Mouse (Mus musculus) cerebellum, adult 11-12 months (tissue): ENCODE measurements around the gene Ankrd55.
"Not testable (repeated sequence)": the region's sequence is repeated elsewhere in the genome, so short reads cannot be mapped to it uniquely, and the experiment has no call there.

ENCODE experiments used
- DNase-seq: peaks from one replicate; pipeline ENCODE4 v3.0.0; 2022

Gene Ankrd55

DNA sequence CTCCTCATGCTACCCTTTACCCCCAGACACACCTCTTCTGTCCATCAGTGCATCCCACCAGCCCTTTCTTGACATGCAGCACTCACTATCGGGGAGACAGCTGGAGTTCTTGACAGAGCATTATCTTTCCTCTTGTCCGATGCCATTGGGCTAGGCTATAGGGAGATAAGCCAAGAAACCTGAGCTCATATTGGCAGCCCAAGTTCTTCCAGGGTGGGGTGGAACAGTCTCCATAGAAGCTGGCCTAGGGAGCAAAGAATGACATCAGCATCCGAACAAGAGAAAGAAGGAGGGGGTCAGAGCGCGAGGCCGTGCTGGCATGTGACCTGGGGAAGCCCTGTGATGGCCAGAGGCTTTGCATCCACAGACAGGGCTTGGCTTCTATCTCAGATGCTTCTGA is 9.5 kb downstream of the Ankrd55 start:
- no peak for DNase-seq

DNA sequence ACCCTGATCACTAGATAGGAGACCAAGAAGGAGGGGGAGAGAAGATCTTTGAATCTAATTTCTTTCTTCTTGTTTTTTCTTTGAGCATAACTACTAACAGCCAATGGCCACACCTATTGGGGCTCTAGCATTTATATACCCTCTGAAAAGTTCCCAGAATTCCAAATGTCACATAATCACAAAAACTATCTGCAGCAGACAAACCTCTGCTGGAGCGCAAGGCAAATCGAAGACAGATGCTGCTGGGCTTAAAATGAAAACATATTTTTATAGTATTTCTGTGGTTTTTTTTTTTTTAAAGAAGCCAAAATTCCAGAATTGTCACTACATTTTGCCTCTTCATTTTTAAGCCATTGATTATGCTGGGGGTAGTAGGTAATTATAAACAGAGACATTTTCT is 15.2 kb downstream of the Ankrd55 start:
- DNase-seq: no peak

GRCm38 (mm10) chr13:112308672-112309071 is 20.4 kb downstream of the Ankrd55 start:
- DNase-seq: no peak

DNA sequence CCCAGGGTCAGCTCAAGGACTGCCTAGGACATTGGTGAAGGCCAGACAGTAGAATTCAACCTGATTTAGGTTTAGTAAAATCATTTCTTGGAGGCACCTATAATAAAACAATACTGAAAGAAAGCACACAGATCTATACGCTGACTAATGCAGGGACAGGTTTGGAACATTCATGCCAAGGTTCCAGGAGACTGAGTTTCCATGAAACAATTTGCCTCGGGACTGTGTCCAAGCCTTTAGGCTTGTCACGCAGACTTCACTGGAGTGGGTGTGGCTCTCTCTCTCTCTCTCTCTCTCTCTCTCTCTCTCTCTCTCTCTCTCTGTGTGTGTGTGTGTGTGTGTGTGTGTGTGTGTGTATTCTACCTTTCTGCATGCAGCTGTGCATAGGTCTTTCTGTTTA is 23.4 kb downstream of the Ankrd55 start:
- DNase-seq: not testable (repeated sequence)

DNA sequence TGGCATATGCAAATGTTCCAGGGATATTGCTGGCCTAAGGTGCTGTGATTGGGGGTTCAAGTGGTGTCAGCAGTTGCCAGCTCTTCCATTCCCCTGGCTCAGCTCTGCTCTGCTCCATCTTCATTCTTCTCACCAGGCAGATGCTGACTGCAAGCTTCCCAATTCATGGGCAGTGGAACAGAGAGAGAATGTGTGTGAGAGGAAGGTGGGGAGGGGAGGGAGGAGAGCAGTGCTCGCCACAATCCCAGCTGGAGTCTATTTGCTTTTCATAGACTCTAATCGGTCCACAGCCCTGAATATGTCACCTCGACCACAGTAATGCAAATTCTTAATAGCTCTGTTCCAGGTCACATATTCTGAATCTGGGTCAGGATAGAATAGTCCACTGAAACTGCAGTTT is 27.2 kb downstream of the Ankrd55 start:
- DNase-seq: no peak

GRCm38 (mm10) chr13:112316622-112317482 is 28.6 kb downstream of the Ankrd55 start:
- DNase-seq: no peak

DNA sequence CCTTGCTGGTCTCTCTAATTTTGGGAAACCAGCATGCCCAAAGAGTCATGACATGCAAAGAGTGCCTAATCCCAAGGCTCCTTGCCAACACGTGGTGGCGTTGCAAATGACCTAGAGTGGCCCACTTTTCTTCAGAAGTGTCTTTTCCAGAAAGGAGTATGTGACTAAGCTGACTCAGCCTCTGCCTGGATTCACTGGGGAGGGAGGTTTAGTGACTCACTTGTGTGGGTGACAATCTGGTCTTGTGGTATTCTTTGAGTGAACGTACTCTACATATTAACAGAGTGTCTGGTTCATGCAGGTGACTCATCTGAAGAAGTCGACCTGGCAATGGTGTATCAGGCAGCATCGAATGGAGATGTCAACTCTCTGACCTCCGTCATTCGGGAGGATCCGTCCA is 29.9 kb downstream of the Ankrd55 start:
- DNase-seq: no peak

- no peak for DNase-seq
Measured at GRCm38 (mm10) chr13:112323591-112324266, 35.5 kb downstream of the Ankrd55 start.

DNA sequence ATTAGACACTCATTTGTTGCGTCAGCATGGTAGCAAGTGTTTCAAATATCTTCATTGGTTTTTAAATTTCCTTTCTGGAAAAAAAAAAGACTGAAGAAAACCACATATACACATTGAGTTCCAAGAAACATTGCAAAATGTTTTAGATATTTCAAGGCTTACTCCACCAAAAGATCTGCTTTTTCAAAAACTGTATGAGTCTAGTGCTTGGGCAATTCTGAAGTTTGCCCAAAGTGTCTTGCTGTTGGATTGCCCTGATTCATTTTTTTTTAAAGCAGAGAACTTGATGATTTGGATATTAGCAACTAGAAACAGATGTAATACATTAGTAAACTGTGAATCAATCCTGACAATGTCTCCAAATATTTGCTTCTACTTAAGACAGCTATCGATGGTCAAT is 36.9 kb downstream of the Ankrd55 start:
- no peak for DNase-seq

- DNase-seq: no peak
Measured at GRCm38 (mm10) chr13:112326403-112326802, 38.2 kb downstream of the Ankrd55 start.

- no peak for DNase-seq
Measured at GRCm38 (mm10) chr13:112326977-112327376, 38.7 kb downstream of the Ankrd55 start.

DNA sequence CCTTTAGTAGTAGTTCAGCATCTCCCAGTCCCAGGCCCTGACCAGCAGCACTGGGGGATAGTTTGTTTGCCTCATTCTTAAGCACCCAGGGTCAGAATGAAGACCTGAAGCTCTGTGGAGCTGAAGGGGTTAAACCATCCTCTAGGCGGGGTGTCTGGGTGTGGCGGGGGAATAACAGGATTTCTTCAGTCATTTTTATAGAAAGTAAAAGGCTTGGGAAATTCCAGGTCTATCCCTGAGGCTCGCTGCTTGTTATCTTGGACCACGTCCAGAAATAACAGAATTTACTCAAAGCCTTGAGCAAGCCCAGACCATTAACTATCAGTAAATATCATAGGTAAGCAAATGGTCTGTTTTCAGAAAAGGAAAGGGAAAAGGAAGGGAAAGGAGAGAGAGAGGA is 39.3 kb downstream of the Ankrd55 start:
- no peak for DNase-seq

GRCm38 (mm10) chr13:112330257-112330656 is 42.0 kb downstream of the Ankrd55 start:
- no peak for DNase-seq

DNA sequence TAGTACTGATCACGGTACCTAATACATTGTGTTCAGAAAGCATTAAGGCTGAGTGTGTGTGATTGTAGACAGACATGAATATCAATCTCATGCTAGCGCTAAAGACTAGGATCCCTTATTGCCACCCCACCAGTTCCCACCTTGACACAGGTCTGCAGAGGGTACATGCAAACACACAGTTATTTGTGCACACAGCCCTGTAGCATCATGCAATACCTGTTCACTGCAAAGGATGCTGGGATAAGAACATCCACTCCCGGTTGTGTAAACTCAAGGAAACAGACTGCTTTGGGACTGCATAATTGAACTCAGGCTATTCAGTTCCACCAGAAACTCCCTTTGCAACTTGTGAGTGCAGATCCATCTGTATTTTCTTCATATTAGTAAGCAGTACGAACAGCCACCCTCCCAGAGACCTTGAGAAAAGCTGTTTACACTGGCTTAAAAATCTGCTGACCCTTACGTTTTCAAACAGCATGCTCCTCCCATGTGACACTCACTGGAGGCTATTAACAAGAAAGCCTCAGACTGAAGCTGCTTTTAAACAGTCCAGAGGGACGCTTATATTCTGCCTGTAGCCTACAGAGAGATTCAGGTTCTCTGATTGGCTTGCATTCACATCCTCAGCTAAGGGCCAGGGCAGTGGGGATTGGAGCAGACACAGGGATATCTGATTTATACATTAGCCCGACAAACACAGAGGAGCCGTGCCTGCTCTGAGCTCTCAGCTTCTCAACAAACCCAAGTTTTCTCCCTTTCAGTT is 42.8 kb downstream of the Ankrd55 start:
- DNase-seq: no peak

DNA sequence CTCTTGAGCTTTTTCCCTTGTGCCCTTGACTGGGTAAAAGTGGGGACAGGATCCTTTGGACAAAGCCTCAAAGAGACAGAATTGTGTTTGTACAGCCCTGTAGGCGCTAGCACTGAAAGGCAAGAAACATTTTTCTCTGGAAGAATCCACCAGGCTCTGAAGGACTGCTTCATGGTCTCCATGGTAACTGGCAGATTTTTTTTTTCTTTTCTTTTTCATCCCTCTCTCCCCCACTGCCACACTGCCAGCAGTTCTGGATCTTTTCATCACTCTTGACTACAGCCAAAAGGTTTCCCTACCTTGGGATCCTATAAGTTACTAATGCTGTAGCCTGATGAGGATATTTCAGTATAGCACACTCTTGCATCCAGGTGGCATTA is 43.4 kb downstream of the Ankrd55 start:
- no peak for DNase-seq

GRCm38 (mm10) chr13:112335531-112335930 is 47.3 kb downstream of the Ankrd55 start:
- DNase-seq: no peak

DNA sequence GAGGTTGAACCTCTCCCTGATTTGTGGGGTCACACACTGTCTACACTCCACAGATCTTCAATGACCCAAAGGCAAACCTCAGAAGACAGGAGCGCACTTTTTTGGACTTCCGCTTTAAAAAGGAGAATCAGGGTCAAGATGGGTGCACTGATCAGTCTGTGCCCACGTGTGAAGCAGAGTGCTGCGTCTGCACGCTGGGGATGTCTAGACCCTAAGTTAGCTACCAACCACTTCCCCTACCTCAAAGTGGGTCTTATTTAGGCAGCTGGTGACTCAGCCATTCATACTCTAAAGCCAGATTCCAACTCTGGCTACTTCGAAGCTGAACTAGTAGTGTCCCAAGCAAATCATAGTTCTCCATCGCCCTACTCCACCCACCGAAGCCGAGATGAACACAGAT is 48.9 kb downstream of the Ankrd55 start:
- no peak for DNase-seq

DNA sequence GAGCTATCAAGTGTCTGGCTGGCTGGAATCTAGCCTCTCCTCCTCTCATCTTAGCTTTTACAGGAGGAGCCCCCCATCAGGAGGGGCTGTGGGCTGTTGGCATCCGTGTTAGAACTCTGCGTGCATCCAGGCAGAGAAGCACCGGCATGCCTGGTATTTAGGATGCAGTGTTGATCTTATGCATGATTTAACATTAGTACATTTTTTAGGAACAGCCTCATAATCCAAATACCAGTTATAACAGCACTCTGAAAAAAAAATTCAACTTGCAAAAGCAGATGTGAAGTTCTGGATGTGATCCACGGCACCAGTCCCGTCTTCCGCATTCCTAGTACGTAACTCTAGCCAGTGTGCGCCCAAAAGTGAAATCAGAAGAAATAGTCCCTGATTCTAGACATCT is 52.0 kb downstream of the Ankrd55 start:
- DNase-seq: no peak

GRCm38 (mm10) chr13:112340761-112341160 is 52.5 kb downstream of the Ankrd55 start:
- DNase-seq: no peak

GRCm38 (mm10) chr13:112342971-112343627 is 54.8 kb downstream of the Ankrd55 start:
- DNase-seq: no peak

DNA sequence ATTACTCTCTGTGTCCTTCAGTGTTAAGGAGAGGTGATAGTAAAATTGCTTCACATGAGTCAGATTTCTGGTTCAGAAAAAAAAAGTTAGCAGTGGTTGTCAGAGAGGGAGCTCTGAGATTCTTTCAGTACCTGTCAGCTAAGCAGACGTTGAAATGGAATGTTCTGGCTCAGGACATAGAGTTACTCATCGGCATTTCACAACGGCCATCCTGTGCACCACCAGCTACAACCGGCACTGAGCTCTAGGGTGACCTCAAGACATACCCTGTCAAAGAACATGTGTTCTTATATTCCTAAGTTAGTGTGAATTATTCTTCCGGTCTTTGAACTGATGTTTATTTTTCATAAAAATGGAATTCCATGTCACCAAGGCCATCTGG is 55.4 kb downstream of the Ankrd55 start:
- no peak for DNase-seq

DNA sequence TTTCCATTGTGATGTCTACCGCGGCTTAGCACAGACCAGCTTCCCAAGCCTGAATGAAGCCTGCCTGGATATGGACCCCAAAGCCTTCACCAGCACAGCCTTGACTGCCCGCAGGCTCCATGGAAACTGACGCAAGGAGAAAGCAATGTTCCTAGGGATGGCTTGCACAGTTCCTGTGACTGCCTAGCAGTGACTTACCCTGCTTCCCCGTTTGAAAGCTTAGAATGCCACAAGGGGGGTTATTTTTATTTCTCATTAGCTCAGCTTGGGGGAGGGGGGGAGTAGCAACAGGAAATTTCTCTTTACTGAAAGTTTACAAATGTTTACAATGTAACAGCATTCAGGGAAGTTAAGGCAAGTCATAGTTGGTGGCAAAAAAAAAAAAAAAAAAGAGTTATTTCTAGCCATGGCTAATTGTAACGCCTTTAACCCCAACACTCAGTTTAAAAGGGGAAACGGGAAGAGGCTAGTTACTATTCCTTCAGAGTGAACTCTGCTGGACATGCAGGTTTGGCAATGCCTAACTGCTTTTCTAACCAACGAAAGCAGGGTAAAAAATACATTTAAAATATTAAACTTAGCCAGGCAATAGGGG is 56.1 kb downstream of the Ankrd55 start:
- DNase-seq: no peak

- DNase-seq: no peak
Measured at GRCm38 (mm10) chr13:112345542-112345941, 57.3 kb downstream of the Ankrd55 start.
